Mouse (Mus musculus) adrenal gland (tissue): ENCODE data around the gene Fat3.

Experiments
- intact Hi-C: fragments of 180-260 bp; cut with DNase I; formaldehyde crosslinking; loops from one replicate; pipeline ENCODE4 v1.15.1; 2025

Gene Fat3

GRCm38 (mm10) chr9:16439941-16440340, 61.1 kb downstream of the Fat3 start:
- intact Hi-C loops: no loop called here

- intact Hi-C loops: no loop called here
Measured at GRCm38 (mm10) chr9:16437805-16438204, 63.3 kb downstream of the Fat3 start.

GRCm38 (mm10) chr9:16428589-16428988, 72.5 kb downstream of the Fat3 start:
- intact Hi-C loops: no loop called here

- intact Hi-C loops: no loop called here
Measured at GRCm38 (mm10) chr9:16422707-16423106, 78.4 kb downstream of the Fat3 start.

- intact Hi-C loops: no loop called here
Measured at GRCm38 (mm10) chr9:16402815-16403214, 98.3 kb downstream of the Fat3 start.

GRCm38 (mm10) chr9:16398734-16399686, 102.1 kb downstream of the Fat3 start:
- intact Hi-C loops: no loop called here

GRCm38 (mm10) chr9:16389141-16389540, 111.9 kb downstream of the Fat3 start:
- intact Hi-C loops: no loop called here

GRCm38 (mm10) chr9:16387527-16387926, 113.6 kb downstream of the Fat3 start:
- intact Hi-C loops: no loop called here

- intact Hi-C loops: no loop called here
Measured at GRCm38 (mm10) chr9:16363713-16364112, 137.4 kb downstream of the Fat3 start.

- intact Hi-C loops: no loop called here
Measured at GRCm38 (mm10) chr9:16361811-16362210, 139.3 kb downstream of the Fat3 start.

- intact Hi-C loops: no loop called here
Measured at GRCm38 (mm10) chr9:16356636-16357035, 144.4 kb downstream of the Fat3 start.

- intact Hi-C loops: no loop called here
Measured at GRCm38 (mm10) chr9:16354906-16355305, 146.2 kb downstream of the Fat3 start.

- intact Hi-C loops: no loop called here
Measured at GRCm38 (mm10) chr9:16353049-16353724, 147.9 kb downstream of the Fat3 start.

GRCm38 (mm10) chr9:16352486-16353048, 148.5 kb downstream of the Fat3 start:
- intact Hi-C loops: no loop called here

- intact Hi-C loops: no loop called here
Measured at GRCm38 (mm10) chr9:16344902-16345855, 155.9 kb downstream of the Fat3 start.

- intact Hi-C loops: no loop called here
Measured at GRCm38 (mm10) chr9:16343191-16343590, 157.9 kb downstream of the Fat3 start.

- intact Hi-C loops: no loop called here
Measured at GRCm38 (mm10) chr9:16342577-16342976, 158.5 kb downstream of the Fat3 start.

- intact Hi-C loops: no loop called here
Measured at GRCm38 (mm10) chr9:16330290-16330984, 170.6 kb downstream of the Fat3 start.

GRCm38 (mm10) chr9:16318957-16319356, 182.1 kb downstream of the Fat3 start:
- intact Hi-C loops: no loop called here

GRCm38 (mm10) chr9:16312599-16313197, 188.4 kb downstream of the Fat3 start:
- intact Hi-C loops: no loop called here
